Mouse (Mus musculus) C2C12 (cell line): ENCODE data around the gene Chad.

Experiments used
- CEBPB ChIP-seq: IDR thresholded peaks from one replicate; pipeline ENCODE4 v1.6.1; 2011; ENCODE audit warnings: low read depth, mild to moderate bottlenecking, control low read depth, moderate library complexity
- CTCF ChIP-seq: IDR thresholded peaks from one replicate; pipeline ENCODE4 v1.5.1; 2011; ENCODE audit not compliant: control insufficient read depth, insufficient read depth, insufficient read length
- MAX ChIP-seq: IDR thresholded peaks from one replicate; pipeline ENCODE4 v1.6.1; 2011; ENCODE audit warnings: mild to moderate bottlenecking, control low read depth
- MYOD1 ChIP-seq: IDR thresholded peaks from one replicate; pipeline ENCODE4 v1.6.1; 2011; ENCODE audit warnings: low read depth; ENCODE audit not compliant: control insufficient read depth, insufficient read length
- MYOG ChIP-seq: IDR thresholded peaks from one replicate; pipeline ENCODE4 v1.6.1; 2011; ENCODE audit not compliant: control insufficient read depth, insufficient read length; ENCODE audit errors: extremely low read depth
- USF1 ChIP-seq: IDR thresholded peaks from one replicate; pipeline ENCODE4 v1.6.1; 2011; ENCODE audit warnings: low read depth, mild to moderate bottlenecking, control low read depth, moderate library complexity

DNA sequence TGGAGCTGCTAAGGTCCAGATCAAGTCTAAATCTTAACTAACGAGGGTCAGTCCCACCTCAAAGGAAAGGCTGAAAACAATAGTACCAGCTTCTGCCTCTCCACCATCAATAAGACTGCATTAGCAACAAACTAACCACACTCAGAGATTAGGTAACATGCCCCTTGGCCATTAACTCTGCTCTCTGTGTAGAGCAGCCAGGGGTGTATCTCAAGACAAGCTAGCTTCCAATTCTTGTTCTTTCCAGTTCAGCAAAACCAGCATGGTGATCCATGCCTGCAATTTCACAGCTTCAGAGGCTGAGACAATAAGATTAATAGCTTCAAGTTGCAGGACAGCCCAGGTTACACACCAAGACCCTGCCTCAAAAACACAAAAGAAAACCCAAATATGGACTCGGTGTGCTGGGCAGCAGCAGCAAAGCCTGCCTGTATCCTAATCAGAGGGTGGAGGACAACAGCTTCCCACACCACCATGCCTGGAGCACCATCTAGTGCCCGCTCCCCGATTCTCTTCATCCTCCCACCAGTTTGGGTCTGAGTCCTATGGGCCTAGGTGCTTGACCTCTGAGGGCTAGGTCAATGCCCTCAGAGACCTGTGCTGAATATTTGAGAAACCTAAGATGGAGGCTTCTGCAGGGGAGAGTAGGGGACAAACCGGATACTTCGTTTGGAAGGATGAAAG lies 33.7 kb downstream of the Chad start:
- TF ChIP-seq CTCF (peak; percentile 19), MAX (no peak), MYOD1 (no peak), CEBPB (no peak), USF1 (no peak), MYOG (no peak)
